Mouse (Mus musculus) c-Kit-positive CD71-positive TER-119-positive erythroid progenitor cells, embryonic 14.5 days (primary cell): ENCODE results near the gene Grin2c.

Experiments
- DNase-seq: peaks from one replicate; pipeline ENCODE4 v3.0.0-alpha.2; 2013; ENCODE audit warnings: low spot score

Grin2c gene

DNA sequence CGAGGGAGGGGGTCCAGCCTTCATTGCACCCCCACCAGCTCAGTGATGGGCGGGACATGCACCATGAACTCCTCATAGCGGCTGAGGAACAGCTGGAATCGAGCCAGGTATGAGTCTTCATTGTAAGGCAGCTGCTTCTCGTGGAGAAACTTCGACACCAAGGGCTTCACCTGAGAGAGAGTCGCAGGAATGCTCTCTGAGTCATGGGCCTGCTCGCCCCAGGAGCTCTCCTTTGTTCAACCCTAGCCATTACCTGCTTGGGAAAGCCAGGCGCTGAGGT lies 16.4 kb upstream of the Grin2c start:
- no peak for DNase-seq

DNA sequence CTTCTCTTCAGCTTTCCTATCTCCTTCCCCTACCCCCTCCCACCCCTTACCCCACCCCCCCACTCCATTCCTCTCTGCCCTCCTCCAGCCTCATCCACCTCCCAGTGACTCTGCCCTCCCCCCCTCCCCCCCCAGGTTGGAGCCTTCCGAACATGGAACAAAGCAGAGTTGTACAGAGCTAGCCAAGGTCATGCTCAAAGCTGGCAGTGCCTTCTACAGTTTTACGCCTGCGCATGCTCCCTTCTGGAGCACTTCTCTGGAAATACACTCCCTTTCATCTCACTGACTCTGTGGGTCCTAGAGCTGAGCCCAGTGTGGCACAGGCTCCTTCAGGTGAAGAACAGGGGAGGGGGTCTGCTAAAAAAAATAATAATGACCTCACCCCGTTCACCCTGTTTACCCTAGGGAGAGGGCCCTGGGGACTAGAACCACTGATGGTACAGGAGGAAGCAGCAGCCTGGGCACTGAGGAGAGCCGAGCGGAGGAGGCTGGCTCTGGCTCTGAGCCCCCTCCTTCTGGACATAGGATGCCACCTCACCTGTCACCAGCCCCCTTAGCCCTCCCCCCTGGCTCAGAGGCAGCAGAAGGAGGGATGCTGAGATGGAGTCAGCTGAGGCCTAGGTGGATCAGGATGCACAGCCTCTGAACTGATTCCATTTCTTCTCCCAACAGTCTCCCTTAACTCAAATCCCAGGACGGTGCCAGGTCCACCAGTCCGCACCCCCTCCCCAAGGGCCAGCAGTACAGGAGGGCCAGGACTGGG lies 15.9 kb upstream of the Grin2c start:
- DNase-seq = no peak

DNA sequence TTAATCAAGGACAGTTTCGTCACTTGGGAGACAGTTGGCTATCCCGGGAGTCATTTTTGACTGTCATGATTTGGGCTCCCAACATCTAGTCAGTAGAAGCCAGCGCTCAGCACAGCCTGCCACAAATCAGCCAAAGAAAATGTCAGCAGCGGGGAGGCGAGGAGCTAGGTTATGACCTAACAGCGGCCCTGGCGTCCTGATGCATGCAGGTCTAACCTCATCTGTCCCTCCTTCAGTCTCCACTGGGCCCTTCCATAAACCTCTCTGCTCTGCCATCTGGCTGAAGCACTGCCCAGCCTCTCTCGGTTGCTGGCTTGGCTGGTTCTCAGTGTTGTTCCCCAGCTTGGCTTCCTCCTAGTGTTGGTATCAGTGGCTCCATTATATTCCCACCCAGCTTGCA lies 15.3 kb upstream of the Grin2c start:
- no peak for DNase-seq

DNA sequence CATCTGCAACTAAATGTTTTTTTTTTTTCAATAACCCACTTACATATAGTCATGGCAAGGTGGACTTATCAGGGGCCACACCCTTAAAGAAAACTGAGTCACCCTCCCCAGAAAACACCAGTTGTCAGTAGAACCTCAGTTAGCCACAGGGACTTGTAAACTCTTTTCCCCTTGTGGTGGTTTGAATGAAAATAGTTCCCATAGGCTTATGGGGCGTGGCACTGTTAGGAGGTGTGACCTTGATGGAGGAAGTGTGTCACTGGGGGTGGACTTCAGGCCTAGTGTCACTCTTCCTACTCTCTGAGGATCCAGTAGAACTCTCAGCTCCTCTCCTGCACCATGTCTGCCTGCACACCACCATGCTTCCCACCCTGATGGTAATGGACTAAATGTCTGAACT lies 12.7 kb upstream of the Grin2c start:
- peak; percentile 71 for DNase-seq

DNA sequence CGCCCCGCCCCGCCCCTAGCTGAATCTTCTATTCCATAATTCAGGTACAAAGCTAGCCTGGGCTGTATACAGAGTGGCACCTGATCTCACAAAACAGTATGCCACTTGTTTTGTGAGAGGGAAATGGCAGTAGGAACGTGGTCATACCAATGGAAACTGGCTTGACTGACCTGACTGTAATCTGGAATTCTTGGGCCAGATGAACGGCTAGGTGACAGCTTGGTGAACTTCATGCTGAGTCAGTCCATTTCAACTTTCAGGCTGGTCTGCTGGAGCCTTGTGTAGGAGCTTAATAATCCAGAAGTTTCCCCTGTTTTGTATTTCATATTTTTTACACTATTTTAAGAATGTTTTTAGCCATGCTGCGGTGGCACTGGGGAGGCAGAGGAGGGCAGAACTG lies 11.1 kb upstream of the Grin2c start:
- no peak for DNase-seq

DNA sequence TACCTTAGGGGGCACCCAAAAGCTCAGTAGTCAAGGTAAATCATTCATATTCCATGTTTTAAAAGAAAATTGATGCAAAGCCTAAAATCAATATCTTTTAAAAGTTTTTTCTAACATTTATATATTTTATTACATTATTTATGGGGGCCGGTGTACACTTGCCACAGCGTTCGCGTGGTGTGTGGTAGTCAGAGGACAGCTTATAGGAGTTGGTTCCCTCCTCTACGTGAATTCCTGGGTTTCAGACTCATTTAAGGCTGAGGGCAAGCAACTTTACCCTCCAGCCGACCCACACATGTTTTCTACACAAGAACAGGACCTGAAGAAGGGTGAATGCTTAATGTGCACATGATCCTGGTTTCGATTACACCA lies 10.5 kb upstream of the Grin2c start:
- no peak for DNase-seq

DNA sequence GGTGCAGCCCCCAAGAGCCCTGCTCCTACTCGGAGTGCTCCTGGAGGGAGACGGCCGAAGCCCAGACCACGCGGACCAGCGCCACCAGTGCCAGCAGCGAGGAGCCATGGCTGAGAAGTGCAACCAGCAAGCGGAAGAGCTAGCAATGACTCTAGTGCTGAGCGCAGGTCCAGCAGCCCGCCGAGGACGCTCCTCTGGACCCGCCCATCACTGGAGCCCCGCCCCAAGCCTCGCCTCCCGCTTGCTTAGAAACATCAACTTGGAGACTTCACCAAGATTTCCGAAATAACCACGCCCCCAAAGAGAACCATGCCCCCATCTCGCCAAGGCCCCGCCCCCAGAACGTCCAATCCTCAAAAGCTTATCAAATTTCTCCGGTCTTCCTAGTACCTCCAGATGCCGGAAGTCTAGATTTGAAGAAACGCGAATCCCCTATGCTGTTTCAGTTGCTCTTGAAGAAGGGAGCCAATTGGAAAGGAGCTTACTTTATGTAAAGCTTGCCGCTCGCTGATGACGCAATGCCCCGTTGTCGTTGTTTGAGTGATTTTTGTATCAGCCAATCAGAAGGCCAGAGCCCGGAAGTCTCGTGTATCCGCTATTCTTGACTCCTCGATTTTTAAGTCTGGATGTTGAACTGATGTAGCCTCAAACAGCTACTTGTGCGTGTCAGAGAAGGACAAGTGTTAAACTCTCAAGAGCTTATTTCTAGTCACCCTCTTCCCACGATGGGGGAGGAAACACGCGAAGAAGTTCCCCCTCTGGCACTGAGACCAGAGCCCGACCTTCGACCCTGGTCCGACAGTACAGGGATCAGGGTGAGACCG lies 9.9 kb upstream of the Grin2c start, which contains the start of gene Fdxr:
Fdxr (minus strand) TSS at position 271 of the 824 bp plus-strand sequence.
- DNase-seq = peak; percentile 100

DNA sequence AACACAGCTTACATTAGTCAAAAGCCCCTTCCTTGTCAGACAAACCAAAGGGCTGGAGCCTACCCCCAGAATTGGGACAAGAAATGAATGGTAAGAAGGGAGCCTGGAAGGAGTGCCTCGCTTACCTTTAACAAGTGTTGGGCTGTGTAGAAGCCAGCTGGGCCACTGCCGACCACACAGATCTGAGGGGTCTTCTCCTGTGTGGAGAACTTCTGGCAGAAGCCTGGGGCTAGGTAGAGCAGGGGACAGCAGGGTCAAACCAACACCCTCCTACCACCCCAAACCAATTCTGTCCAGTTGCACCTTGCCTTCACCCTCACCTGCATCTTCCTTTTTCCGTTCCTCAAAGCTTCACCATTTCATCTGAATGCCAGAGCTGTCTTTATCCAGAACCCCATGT lies 8.9 kb upstream of the Grin2c start:
- no peak for DNase-seq

DNA sequence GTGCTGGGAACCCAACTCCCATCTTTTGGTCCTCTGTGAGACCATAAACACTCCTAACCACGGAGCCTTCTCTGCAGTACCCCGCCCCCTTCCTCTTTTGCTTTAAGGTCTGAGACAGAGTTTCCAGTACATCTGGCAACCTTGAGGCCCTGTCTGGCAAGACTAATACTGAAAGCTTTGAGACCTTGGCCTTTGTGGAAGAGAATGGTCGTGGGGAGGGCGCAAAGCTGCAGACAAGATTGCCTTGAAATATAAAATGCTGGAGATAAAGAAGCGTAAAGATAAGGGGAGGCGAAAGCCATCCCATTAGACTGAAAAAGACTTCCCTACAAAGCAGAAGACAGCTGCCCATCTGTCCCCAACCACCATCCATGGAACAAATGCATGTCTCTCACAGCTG lies 8.5 kb upstream of the Grin2c start:
- DNase-seq = no peak

DNA sequence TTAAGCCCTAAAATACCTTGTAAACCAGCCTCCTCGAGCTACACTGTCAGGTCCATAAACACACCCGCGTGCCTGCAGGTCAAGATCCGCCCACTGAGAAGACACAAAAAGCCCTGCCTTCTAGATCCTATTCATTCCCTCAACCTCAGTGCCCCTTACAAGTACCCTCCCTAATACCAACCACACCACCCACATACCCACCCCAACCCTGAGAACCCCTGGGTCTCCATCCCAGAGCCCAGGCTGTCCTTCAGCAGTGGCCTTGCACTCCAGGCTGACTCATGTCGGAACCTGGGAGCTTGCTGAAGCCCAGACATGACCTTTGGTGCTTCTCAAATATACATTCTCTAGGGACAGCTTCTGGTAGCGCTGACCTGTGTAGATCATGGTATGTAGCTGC lies 7.7 kb upstream of the Grin2c start:
- no peak for DNase-seq

DNA sequence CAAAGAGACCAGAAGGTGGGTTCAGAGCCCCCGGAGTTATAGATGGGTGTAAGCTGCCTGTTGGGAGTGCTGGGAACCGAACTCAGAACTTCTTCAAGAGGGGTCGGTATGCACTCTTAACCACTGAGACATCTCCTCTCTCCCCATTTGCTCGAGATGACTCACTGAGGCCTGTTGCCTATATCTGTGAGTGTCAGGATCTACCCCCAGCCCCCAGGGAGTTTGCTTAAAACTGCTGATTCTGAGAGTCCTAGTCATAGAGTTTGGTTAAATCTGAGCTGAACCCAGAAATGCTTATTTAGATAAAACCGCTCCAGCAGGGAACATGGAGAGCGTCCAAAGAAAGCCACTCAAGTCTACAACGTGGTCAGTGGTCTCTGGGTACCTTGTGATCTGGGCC lies 7.1 kb upstream of the Grin2c start:
- no peak for DNase-seq

DNA sequence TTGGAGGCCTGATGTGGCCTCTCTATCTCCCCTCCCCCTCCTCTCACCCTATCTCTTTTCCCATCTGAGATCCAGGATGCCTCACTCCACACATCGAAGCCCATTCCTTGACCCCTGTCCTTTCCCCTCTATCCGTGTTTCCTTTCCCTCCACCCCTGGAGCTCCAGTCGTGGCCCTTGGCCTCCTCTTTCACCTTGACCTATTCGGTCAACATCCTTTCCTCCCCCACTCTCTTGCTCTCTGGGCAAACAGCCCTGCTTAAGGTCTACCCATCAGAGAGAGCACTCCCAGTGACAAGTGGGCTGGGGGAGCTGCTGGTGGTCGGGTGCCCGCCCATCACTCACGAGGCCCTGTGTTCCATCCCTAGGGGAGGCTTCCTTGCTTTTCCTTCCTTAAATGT lies 6.7 kb upstream of the Grin2c start:
- no peak for DNase-seq

DNA sequence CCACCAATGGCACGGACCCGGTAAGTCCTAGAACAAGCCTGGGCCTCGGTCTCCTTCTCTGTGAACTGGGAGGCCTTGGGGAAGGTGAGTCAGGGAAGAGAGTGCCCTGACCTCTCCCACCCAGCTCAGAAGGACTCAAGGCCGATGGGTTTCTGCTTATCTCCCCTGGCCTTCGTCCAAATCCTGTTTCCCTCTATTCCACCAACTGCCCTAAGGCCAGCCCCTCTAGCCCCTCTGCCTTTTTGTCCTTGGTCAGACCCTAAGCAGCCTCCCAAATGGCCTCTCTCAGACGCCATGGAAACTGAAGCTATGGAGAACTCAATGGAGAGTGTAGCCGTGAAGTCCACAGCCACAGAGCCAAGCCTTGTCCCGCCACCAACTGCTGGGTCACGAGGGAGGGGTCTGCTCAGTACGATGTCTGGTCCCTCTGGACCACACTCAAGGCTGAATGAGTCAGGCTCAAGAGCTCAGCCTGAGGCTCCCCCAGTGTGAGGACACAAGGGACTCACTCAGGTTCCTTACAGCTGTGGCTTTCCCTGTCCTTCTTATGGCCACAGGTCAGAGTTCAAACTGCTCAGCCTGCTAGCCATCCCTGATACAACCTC lies 6.0 kb upstream of the Grin2c start:
- no peak for DNase-seq

DNA sequence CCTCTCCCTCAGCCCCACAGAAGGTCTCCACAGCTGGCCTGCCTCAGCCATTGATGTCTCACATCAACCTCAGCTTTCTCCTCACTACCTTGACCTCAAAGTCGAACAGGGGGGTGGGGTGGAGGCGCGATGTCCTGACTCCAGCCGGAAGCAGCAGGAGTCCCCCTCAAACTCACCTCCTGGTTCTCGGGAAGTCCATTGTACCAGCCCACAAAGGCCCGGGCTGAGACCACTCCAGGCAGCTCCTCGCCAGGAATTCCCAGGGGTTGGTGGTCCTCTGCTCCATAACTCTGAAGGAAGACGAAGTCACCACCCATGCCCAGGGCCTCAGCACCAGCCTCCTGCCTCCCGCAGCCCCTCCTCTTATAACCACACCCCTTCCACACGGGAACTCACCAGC lies 4.4 kb upstream of the Grin2c start:
- no peak for DNase-seq

DNA sequence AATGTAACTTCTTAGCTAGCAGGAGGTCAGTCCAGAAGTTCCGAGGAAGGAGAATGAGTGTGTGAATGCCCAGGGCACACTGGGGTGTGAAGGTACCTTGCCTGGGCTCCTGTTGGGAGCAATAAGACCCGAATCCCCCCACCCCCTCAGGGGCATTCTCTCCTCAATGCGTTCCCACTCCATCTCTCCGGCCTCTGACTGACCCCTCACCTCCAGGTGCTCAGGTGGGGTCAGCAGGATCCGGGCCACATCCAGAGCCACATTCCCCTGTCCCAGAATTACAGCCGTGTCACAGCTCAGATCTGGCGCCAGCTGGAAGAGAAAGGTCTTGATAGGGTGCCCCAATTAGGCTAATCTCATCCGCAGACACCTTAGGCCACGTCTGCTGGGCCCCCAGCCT lies 4.0 kb upstream of the Grin2c start:
- DNase-seq = no peak

DNA sequence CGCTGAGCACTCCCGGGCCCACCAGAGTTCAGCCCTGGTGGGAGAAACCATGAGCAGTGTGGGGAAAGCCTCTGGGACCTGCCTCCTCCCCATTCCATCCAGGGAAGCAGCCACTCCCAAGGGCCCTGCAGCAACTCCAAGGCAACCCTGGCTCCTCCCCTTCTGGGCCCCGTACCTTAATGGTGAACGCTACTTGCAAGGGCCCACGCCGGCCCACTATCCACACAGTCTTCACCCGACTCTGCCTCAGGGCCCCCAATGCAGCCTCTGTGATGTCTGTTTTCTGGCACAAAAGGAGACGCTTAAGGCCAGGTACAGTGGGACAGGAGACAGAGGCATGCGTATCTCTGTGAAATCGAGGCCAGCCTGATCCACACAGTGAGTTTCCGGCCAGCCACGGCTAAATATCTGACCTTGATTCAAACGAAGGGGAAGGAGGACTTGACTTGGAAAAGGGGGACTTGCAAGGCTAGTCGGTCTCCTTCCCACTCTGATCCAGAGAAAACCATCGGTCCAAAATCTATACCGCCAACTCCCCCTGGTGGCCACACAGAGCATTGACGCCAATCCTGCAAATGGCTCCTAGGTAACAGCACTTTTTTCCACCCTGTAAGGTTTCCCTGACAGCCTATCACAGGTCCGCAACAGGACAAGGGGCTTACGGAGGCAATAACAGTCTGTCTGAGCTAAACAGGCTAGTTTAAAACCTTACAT lies 3.3 kb upstream of the Grin2c start:
- DNase-seq = peak; percentile 66

DNA sequence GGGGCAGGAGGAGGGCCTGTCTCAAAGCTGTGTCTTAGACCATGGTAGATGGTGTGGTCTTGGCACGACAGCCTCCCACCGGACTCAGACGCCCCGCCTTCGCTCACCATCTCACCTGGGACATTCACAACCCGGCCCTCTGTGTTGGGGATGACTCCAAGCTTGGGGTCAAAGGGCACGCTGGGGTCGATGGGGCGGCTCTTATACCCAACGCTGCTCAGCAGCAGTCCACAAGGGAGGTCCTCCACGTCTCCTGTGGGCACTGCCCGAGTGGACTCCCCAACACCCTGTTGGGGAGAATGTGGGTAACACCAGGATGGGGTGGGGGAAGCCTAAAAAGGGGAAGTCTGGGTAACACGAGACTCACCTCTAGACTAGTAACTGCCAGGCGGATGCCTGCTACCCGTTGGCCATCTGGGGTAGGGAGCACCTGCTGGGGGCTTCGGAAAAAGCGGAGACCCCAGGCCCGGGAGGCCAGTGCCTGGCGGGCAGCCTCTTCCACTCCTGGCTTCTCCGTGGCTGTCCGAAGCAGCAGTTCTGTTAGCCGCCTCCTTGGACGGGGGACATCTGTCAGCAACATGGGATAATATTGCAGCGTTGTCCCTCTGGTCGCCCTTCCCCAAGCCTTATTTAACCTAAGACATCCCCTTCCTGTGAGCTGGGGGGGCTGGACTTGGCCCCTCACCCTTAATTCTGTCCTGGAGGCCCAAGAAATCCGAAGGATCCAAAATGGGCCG lies 2.5 kb upstream of the Grin2c start:
- no peak for DNase-seq

DNA sequence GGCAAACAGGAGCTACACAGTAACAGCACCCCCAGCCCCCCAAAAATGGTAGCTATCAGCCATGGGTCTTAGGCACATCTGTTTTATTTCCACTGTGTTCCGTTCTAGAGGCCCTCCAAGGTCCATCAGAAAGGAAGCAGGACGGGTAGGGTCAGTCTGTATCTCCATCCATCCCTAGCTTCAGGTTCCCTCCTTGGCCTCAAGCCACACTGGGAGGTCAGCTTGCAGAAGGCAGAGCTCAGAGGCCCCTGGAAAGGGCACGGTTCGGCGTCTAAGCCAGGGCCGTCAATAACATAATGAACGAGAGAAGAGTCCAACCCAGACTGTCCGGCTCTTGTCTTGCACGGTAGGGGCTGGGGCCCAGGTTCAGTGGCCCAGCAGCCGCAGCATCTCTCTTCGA lies 915 bp upstream of the Grin2c start:
- no peak for DNase-seq

DNA sequence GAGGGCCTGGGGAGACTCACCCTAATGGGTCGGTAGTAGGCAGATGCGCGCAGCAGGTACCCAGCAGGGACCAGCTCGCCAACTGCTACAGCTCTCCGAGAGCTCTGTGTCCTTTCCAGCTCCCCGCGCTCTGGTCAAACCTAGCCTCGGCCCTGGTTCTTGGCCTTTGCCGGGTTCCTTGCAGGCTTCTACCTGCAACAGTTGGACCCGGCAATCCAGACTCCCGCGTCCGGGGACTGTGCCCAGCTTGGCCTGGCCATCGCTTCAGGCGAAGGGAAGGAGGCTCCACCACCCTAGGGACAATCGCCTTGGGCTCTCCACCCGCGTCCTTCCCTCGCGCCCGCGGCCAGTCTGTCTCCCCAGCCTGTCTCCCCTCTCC lies 654 bp downstream of the Grin2c start:
- DNase-seq = no peak

DNA sequence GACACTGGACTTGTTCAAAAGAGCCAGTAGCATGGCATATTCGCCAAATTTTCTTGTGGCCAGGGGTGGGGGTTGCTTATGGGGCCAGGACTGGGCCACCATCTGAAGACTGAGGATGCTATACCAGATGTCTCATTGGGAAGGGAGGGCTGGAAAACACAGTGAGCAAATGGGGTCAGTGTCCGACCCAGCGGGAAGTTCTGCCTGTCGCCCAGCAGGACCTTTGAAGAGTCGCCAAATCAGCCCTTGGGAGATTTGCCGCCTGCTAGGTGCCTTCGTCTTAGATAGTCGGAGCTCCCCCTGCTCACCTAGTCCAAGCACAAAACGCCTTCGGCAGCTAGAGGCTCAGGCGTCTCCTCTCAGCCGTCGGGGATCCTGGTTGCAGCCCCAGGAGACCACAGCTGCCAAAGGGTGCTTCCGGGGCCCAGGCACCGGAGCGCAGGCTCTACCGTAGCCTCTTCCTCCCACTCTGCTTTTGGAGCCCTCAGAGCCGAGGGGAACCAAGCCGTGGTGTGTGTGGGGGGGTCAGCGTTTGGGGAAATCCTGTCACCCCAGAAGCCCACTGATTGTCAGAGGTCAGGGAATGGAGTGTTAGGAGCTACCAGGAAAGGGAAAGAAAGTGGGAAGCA lies 1.2 kb downstream of the Grin2c start:
- no peak for DNase-seq

DNA sequence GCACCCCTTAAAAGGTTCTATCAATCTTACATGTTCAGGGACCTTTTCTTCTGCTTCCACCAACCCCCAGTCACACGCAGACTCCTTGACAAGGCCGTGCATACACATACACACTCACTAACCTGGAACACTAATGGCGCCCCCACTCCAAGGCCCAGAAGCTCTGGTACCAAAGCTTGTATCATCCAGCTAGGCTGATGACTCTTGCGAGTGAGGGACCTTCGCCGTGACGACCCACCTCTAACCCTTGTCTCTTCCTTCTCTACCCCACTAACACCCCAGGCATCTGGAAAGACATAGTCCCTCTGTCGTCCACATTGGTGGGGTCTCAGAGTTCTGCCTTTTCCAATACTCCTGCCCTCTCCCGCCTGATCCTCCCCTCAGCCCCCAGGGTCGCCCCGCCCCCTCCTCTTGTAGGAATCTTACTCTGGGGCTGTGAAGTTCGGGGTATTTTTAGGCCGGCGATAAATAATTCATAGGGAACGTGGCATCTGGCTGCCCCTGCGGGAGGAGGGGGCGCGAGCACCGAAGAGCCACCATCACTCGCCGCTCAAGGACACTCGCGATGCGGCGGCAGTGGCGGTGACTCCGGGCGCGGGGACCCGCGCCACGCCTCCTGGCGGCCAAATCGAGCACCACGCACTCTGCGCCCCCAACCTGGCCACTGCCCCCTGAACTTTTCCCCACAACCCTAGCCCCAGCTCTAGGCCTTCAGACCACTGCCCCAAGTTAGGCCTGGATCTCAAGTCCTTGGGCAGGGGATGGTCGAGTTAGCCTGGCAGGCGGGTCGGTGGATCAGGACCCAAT lies 2.0 kb downstream of the Grin2c start:
- DNase-seq = no peak
